Mouse (Mus musculus): ENCODE measurements around the gene Creb3l1.

GRCm38 (mm10) chr2:92014248-92014647 lies 10.1 kb downstream of the Creb3l1 start:
- TF ChIP-seq CTCF (IDR thresholded peaks at IDR 0.05; ENCODE audit: insufficient read depth, low read length) (no peak), POLR2A (IDR thresholded peaks at IDR 0.05; ENCODE audit: borderline replicate concordance, extremely low read depth, low read depth, low read length) (no peak)
